Mouse (Mus musculus): ENCODE results near the gene Olfr1501. TPM values are rescaled to one million over a fixed set of nuclear protein-coding genes. Genes with fewer than 3 reads are reported as not detected.
"Not testable (repeated sequence)": the region's sequence is repeated elsewhere in the genome, so short reads cannot be mapped to it uniquely, and the experiment has no call there.

The Olfr1501 gene
- not detected in 2 replicates for polyA plus RNA-seq (2014; fragmentation: Nextera tagmentation; extraction: Ambion mirVana)

GRCm38 (mm10) chr19:13850592-13850991 lies at the start of gene Olfr1501:
TSS of gene Olfr1501 (minus strand) at chr19:13850692.
- H3K27ac ChIP-seq (ENCODE audit: low read depth, low read length); ATAC-seq (ENCODE audit: low FRiP score, low TSS enrichment); H3K9me3 ChIP-seq (ENCODE audit: control insufficient read depth, low read length); H3K4me3 ChIP-seq (ENCODE audit: low read length); H3K4me2 ChIP-seq (replicated peaks; ENCODE audit: low read depth, low read length); H3K36me3 ChIP-seq (ENCODE audit: control insufficient read depth, insufficient read depth, low read length); H3K27me3 ChIP-seq (ENCODE audit: control insufficient read depth, insufficient read depth, low read length); H3K4me1 ChIP-seq (ENCODE audit: control insufficient read depth, insufficient read depth, low read length); H3K9ac ChIP-seq (ENCODE audit: low read depth, low read length): not testable (repeated sequence)

- no peak for ATAC-seq (ENCODE audit: low FRiP score, low TSS enrichment)
- 69% methylated on average over 1 of the region's 1 CpGs for WGBS
- no peaks in the 10 kb centered on the region for H3K36me3 ChIP-seq (ENCODE audit: control insufficient read depth, insufficient read depth, low read length)
These were observed 47.3 kb upstream of the Olfr1501 start, which contains the start of gene Olfr1504 for GRCm38 (mm10) chr19:13897828-13898227. TSS of gene Olfr1504 (minus strand) at chr19:13897928.

GRCm38 (mm10) chr19:13861495-13861894 lies 11.0 kb upstream of the Olfr1501 start, which contains the start of gene Olfr1502:
TSS of gene Olfr1502 (plus strand) at chr19:13861795.
- no peak within 1 kb of the TSS for H3K27ac ChIP-seq (ENCODE audit: low read depth, low read length)
- 85% methylated on average over 1 of the region's 1 CpGs for WGBS
- H3K36me3 ChIP-seq (ENCODE audit: control insufficient read depth, insufficient read depth, low read length) = no peaks in the 10 kb centered on the region
- H3K9ac ChIP-seq (ENCODE audit: low read depth, low read length) = no peak within 1 kb of the TSS
- no peaks in the 10 kb centered on the region for H3K4me1 ChIP-seq (ENCODE audit: control insufficient read depth, insufficient read depth, low read length)
- no peak within 1 kb of the TSS for H3K4me2 ChIP-seq (replicated peaks; ENCODE audit: low read depth, low read length)
- ATAC-seq (ENCODE audit: low FRiP score, low TSS enrichment) = no peak
- no peak within 1 kb of the TSS for H3K4me3 ChIP-seq (ENCODE audit: low read length)
- H3K27me3 ChIP-seq (ENCODE audit: control insufficient read depth, insufficient read depth, low read length) = no peaks in the 10 kb centered on the region
- H3K9me3 ChIP-seq (ENCODE audit: control insufficient read depth, low read length) = no peaks in the 10 kb centered on the region

More at GRCm38 (mm10) chr19:13897828-13898227, 47.3 kb upstream of the Olfr1501 start, which contains the start of gene Olfr1504:
- no peak within 1 kb of the TSS for H3K4me2 ChIP-seq (replicated peaks; ENCODE audit: low read depth, low read length)
- H3K27ac ChIP-seq (ENCODE audit: low read depth, low read length) = no peak within 1 kb of the TSS
- no peaks in the 10 kb centered on the region for H3K4me1 ChIP-seq (ENCODE audit: control insufficient read depth, insufficient read depth, low read length)
- H3K9me3 ChIP-seq (ENCODE audit: control insufficient read depth, low read length) = no peaks in the 10 kb centered on the region
- H3K9ac ChIP-seq (ENCODE audit: low read depth, low read length) = no peak within 1 kb of the TSS
- no peak within 1 kb of the TSS for H3K4me3 ChIP-seq (ENCODE audit: low read length)
- H3K27me3 ChIP-seq (ENCODE audit: control insufficient read depth, insufficient read depth, low read length) = no peaks in the 10 kb centered on the region

DNA sequence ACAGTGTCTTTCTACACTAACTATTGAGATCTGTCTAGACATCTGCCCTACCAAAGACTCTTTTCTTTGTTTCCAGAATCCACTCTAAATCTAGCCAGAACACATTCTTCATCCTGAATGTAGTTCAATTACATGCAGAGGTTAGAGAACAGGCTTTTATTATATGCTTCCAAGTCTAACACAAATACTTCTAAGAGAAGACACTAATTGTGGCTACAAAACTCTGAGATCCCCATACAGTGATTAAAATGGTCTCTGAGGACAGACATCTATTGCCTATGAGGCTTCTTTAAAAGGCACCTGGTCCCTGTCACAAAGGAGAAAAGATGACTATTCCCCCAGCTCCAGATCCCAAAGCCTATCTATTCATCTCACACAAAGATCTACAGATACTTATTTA lies 20.1 kb downstream of the Olfr1501 start, which contains the start of gene Olfr1500:
TSS of gene Olfr1500 (minus strand) at position 101 of the 400 bp plus-strand sequence.
- H3K27ac ChIP-seq (ENCODE audit: low read depth, low read length) = no peak within 1 kb of the TSS
- ATAC-seq (ENCODE audit: low FRiP score, low TSS enrichment) = no peak
- H3K27me3 ChIP-seq (ENCODE audit: control insufficient read depth, insufficient read depth, low read length) = no peaks in the 10 kb centered on the region
- no peak within 1 kb of the TSS for H3K9ac ChIP-seq (ENCODE audit: low read depth, low read length)
- no peaks in the 10 kb centered on the region for H3K36me3 ChIP-seq (ENCODE audit: control insufficient read depth, insufficient read depth, low read length)
- no peak within 1 kb of the TSS for H3K4me3 ChIP-seq (ENCODE audit: low read length)
- no peaks in the 10 kb centered on the region for H3K9me3 ChIP-seq (ENCODE audit: control insufficient read depth, low read length)
- no peak within 1 kb of the TSS for H3K4me2 ChIP-seq (replicated peaks; ENCODE audit: low read depth, low read length)
- no peaks in the 10 kb centered on the region for H3K4me1 ChIP-seq (ENCODE audit: control insufficient read depth, insufficient read depth, low read length)

DNA sequence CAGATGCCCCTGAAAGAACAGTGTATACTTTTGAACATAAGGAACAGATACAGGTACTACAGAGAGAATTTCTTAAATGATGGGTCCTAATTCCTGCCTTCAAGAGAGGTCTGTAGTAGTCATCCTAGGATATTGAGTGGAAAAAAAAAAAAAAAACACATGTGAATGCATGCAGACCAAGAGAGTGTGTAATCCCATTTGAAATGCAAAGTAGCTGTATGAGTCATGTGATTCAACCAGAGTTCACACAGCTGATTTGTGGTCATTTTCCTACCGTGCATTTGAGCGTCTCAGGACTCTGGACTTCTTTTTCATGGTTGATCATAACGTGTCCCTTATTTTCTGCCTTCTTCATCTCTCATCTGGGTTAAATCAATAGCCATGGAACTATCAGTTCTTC lies 22.0 kb downstream of the Olfr1501 start:
- Histone ChIP-seq H3K27me3 (ENCODE audit: control insufficient read depth, insufficient read depth, low read length) (no peaks in the 10 kb centered on the region), H3K9ac (ENCODE audit: low read depth, low read length) (no peak overlapping the region), H3K27ac (ENCODE audit: low read depth, low read length) (no peak overlapping the region), H3K4me3 (ENCODE audit: low read length) (no peak overlapping the region), H3K4me1 (ENCODE audit: control insufficient read depth, insufficient read depth, low read length) (no peaks in the 10 kb centered on the region), H3K4me2 (replicated peaks; ENCODE audit: low read depth, low read length) (no peak overlapping the region), H3K36me3 (ENCODE audit: control insufficient read depth, insufficient read depth, low read length) (no peaks in the 10 kb centered on the region), H3K9me3 (ENCODE audit: control insufficient read depth, low read length) (no peaks in the 10 kb centered on the region)
- WGBS = 88% methylated on average over 3 of the region's 3 CpGs
- no peak for ATAC-seq (ENCODE audit: low FRiP score, low TSS enrichment)

DNA sequence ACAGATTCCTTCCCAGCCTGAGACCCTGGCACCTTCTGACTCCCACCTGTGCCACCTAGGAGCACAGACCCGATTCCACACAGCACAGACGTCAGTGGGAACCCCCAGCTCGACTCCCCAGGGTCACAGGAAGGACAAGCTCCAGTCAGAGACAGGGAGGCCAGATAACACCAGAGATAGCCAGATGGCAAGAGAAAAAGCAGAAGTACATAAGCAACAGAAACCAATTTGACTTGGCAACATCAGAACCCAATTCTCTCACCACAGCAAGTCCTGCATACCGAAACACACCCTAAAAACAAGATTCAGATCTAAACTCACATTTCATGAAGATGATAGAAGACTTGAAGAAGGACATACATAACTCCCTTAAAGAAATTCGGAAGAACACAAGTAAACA lies 29.6 kb downstream of the Olfr1501 start:
- H3K9me3 ChIP-seq (ENCODE audit: control insufficient read depth, low read length) = no peaks in the 10 kb centered on the region
- H3K27me3 ChIP-seq (ENCODE audit: control insufficient read depth, insufficient read depth, low read length) = no peaks in the 10 kb centered on the region
- H3K27ac ChIP-seq (ENCODE audit: low read depth, low read length) = no peak overlapping the region
- H3K9ac ChIP-seq (ENCODE audit: low read depth, low read length) = no peak overlapping the region
- ATAC-seq (ENCODE audit: low FRiP score, low TSS enrichment) = no peak
- no peaks in the 10 kb centered on the region for H3K4me1 ChIP-seq (ENCODE audit: control insufficient read depth, insufficient read depth, low read length)
- H3K36me3 ChIP-seq (ENCODE audit: control insufficient read depth, insufficient read depth, low read length) = no peaks in the 10 kb centered on the region
- no peak overlapping the region for H3K4me3 ChIP-seq (ENCODE audit: low read length)
- WGBS = 65% methylated on average over 5 of the region's 5 CpGs
- no peak overlapping the region for H3K4me2 ChIP-seq (replicated peaks; ENCODE audit: low read depth, low read length)

- H3K9ac ChIP-seq (ENCODE audit: low read depth, low read length) = no peak within 1 kb of the TSS
- no peaks in the 10 kb centered on the region for H3K9me3 ChIP-seq (ENCODE audit: control insufficient read depth, low read length)
- no peak within 1 kb of the TSS for H3K27ac ChIP-seq (ENCODE audit: low read depth, low read length)
- no peaks in the 10 kb centered on the region for H3K4me1 ChIP-seq (ENCODE audit: control insufficient read depth, insufficient read depth, low read length)
- no peak within 1 kb of the TSS for H3K4me3 ChIP-seq (ENCODE audit: low read length)
- H3K36me3 ChIP-seq (ENCODE audit: control insufficient read depth, insufficient read depth, low read length) = no peaks in the 10 kb centered on the region
- ATAC-seq (ENCODE audit: low FRiP score, low TSS enrichment) = no peak
- H3K27me3 ChIP-seq (ENCODE audit: control insufficient read depth, insufficient read depth, low read length) = no peaks in the 10 kb centered on the region
- no peak within 1 kb of the TSS for H3K4me2 ChIP-seq (replicated peaks; ENCODE audit: low read depth, low read length)
These were observed 31.1 kb downstream of the Olfr1501 start, which contains the start of gene Olfr1499 for GRCm38 (mm10) chr19:13819347-13819746. TSS of gene Olfr1499 (minus strand) at chr19:13819447.

- WGBS = 34% methylated on average over 5 of the region's 5 CpGs
- no peaks in the 10 kb centered on the region for H3K9me3 ChIP-seq (ENCODE audit: control insufficient read depth, low read length)
- no peaks in the 10 kb centered on the region for H3K36me3 ChIP-seq (ENCODE audit: control insufficient read depth, insufficient read depth, low read length)
- no peak overlapping the region for H3K4me3 ChIP-seq (ENCODE audit: low read length)
- ATAC-seq (ENCODE audit: low FRiP score, low TSS enrichment) = no peak
- H3K4me1 ChIP-seq (ENCODE audit: control insufficient read depth, insufficient read depth, low read length) = no peaks in the 10 kb centered on the region
- H3K27ac ChIP-seq (ENCODE audit: low read depth, low read length) = no peak overlapping the region
- H3K27me3 ChIP-seq (ENCODE audit: control insufficient read depth, insufficient read depth, low read length) = no peaks in the 10 kb centered on the region
- H3K9ac ChIP-seq (ENCODE audit: low read depth, low read length) = no peak overlapping the region
- no peak overlapping the region for H3K4me2 ChIP-seq (replicated peaks; ENCODE audit: low read depth, low read length)
These were observed 31.7 kb downstream of the Olfr1501 start for GRCm38 (mm10) chr19:13818827-13819226.

- no peaks in the 10 kb centered on the region for H3K36me3 ChIP-seq (ENCODE audit: control insufficient read depth, insufficient read depth, low read length)
- H3K9ac ChIP-seq (ENCODE audit: low read depth, low read length) = no peak overlapping the region
- ATAC-seq (ENCODE audit: low FRiP score, low TSS enrichment) = no peak
- H3K27me3 ChIP-seq (ENCODE audit: control insufficient read depth, insufficient read depth, low read length) = no peaks in the 10 kb centered on the region
- no peaks in the 10 kb centered on the region for H3K4me1 ChIP-seq (ENCODE audit: control insufficient read depth, insufficient read depth, low read length)
- no peaks in the 10 kb centered on the region for H3K9me3 ChIP-seq (ENCODE audit: control insufficient read depth, low read length)
- no peak overlapping the region for H3K27ac ChIP-seq (ENCODE audit: low read depth, low read length)
- WGBS = 70% methylated on average over 2 of the region's 2 CpGs
- no peak overlapping the region for H3K4me3 ChIP-seq (ENCODE audit: low read length)
- no peak overlapping the region for H3K4me2 ChIP-seq (replicated peaks; ENCODE audit: low read depth, low read length)
These were observed 37.7 kb downstream of the Olfr1501 start for GRCm38 (mm10) chr19:13812823-13813222.

Data from kidney, embryonic 14.5 days (tissue).